Mouse (Mus musculus) heart, adult 2 months (tissue): Measurements from ENCODE around the gene Dpep1. TPM values are rescaled to one million over a fixed set of nuclear protein-coding genes. Genes with fewer than 3 reads are reported as not detected.

Experiments used
- DNase-seq, 2 experiments: peaks; one replicate each; pipeline ENCODE4 v3.0.0; 2021
- H3K27ac ChIP-seq: fragments of 200-600 bp; 2 replicates; pipeline ENCODE4 v1.8.1; 2022
- H3K27me3 ChIP-seq: fragments of 200-500 bp; 2 replicates; pipeline ENCODE4 v1.6.1; 2012; ENCODE audit warnings: mild to moderate bottlenecking, low read length, inconsistent platforms, mixed read lengths; ENCODE audit not compliant: control insufficient read depth, insufficient read depth
- H3K36me3 ChIP-seq: fragments of 200-500 bp; 2 replicates; pipeline ENCODE4 v1.6.1; 2012; ENCODE audit warnings: low read length, inconsistent platforms; ENCODE audit not compliant: control insufficient read depth, insufficient read depth
- H3K4me1 ChIP-seq: fragments of 200-500 bp; 2 replicates; pipeline ENCODE4 v1.6.1; 2011; ENCODE audit warnings: low read length; ENCODE audit not compliant: control insufficient read depth, insufficient read depth
- H3K4me3 ChIP-seq: fragments of 200-600 bp; 2 replicates; pipeline ENCODE4 v1.8.1; 2022
- H3K79me2 ChIP-seq: fragments of 200-500 bp; replicated peaks from 2 replicates; pipeline ENCODE4 v1.6.1; 2012; ENCODE audit warnings: mild to moderate bottlenecking, inconsistent platforms, low read length, moderate library complexity, mixed read lengths; ENCODE audit not compliant: control insufficient read depth, insufficient read depth
- H3K9ac ChIP-seq: fragments of 200-500 bp; 2 replicates; pipeline ENCODE4 v1.6.1; 2012; ENCODE audit warnings: low read depth, mild to moderate bottlenecking, control low read depth, inconsistent platforms, low read length, mixed read lengths
- CTCF ChIP-seq: fragments of 200-600 bp; IDR thresholded peaks from 2 replicates; pipeline ENCODE4 v1.8.1; 2022; ENCODE audit warnings: antibody characterized with exemption, mild to moderate bottlenecking, moderate library complexity
- EP300 ChIP-seq: fragments of 200-500 bp; IDR thresholded peaks from 2 replicates; pipeline ENCODE4 v1.6.1; 2011; ENCODE audit warnings: low read depth, low read length, control low read depth; ENCODE audit not compliant: insufficient read depth
- POLR2A ChIP-seq: fragments of 200-500 bp; IDR thresholded peaks from 2 replicates; pipeline ENCODE4 v1.6.1; 2011; ENCODE audit warnings: mild to moderate bottlenecking, low read depth, low read length, control low read depth; ENCODE audit not compliant: insufficient read depth
- WGBS: fragments of 180-500 bp; shearing (Covaris S2); methylation state at CpG from one replicate; pipeline ENCODE4 v1.1.7; 2018; 5-methylcytosine and 5-hydroxymethylcytosine counted together
- intact Hi-C: fragments of 180-260 bp; cut with DNase I; formaldehyde crosslinking; loops from one replicate; pipeline ENCODE4 v1.15.1; 2025
- polyA plus RNA-seq: library from polyadenylated mRNA; depleted of rRNA; stranded (reverse); fragments of >200 nt; gene quantifications from 2 replicates; pipeline ENCODE4 v1.2.3, GENCODE M21; 2012
- total RNA-seq, 2 experiments: library from RNA; stranded (reverse); gene quantifications; 2 replicates each; pipeline ENCODE4 v1.2.3; 2021

Dpep1 gene
- total and polyA plus RNA-seq, 3 experiments, result 35.4 to 80.1 (median 55.0) TPM

- peaks cover 6% of the 10 kb centered on the region for H3K4me1 ChIP-seq
- no peak overlapping the region for H3K9ac ChIP-seq
- WGBS, result 66% methylated on average over 6 of the region's 6 CpGs
- no peak overlapping the region; the same call in 1 of the 2 replicates for H3K27ac ChIP-seq
- no peaks in the 10 kb centered on the region for H3K36me3 ChIP-seq
- intact Hi-C loops, result loop anchor here (5.0 kb wide), 1 partner anchor 42 kb away; the partner anchor contains the start of gene Dpep1
- no peak overlapping the region for H3K4me3 ChIP-seq
- TF ChIP-seq CTCF (peak; percentile 64), POLR2A (no peak)
- no peaks in the 10 kb centered on the region for H3K79me2 ChIP-seq
- DNase-seq, result peak; percentile 54 to 55
- no peaks in the 10 kb centered on the region for H3K27me3 ChIP-seq
Measured at GRCm38 (mm10) chr8:123145279-123145678, 40.8 kb upstream of the Dpep1 start.

DNA sequence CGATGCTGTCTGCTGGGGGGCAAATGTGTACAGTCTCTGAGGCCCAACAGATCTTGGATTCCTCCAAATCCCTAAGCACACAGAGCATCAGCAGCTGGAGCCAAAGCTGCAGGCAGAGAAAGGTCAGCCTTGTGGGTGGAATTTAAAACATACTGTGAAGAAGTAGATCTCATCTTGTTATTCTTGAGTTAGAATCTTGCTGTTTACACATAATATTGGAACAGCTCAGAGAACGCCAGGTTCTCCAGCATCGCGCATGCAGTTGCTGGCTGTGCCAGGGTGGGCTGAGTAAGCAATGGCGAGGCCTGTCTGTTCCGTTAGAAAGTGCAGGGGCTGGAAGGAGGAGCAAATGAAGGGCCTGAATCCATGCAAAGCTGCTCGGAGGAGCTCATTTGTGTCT, 39.7 kb upstream of the Dpep1 start:
- TF ChIP-seq EP300 (no peak), POLR2A (peak; percentile 23; the same call in 1 of the 2 replicates)
- H3K9ac ChIP-seq, result no peak overlapping the region
- intact Hi-C loops, result loop anchor here (5.0 kb wide), 1 partner anchor 41 kb away; the partner anchor contains the start of gene Dpep1
- 82% methylated on average over 7 of the region's 7 CpGs for WGBS
- H3K4me3 ChIP-seq, result no peak overlapping the region
- DNase-seq, result peak in 1 of 2 experiments; percentile 44
- no peaks in the 10 kb centered on the region for H3K36me3 ChIP-seq
- peaks cover 8% of the 10 kb centered on the region for H3K4me1 ChIP-seq
- H3K27ac ChIP-seq, result no peak overlapping the region; the same call in 1 of the 2 replicates
- H3K27me3 ChIP-seq, result no peaks in the 10 kb centered on the region
- no peaks in the 10 kb centered on the region for H3K79me2 ChIP-seq

- Histone ChIP-seq H3K4me1 (peaks cover 2% of the 10 kb centered on the region), H3K36me3 (no peaks in the 10 kb centered on the region), H3K4me3 (no peak overlapping the region), H3K27me3 (no peaks in the 10 kb centered on the region), H3K79me2 (no peaks in the 10 kb centered on the region), H3K9ac (no peak overlapping the region), H3K27ac (peak overlapping the region; percentile 17; the same call in 1 of the 2 replicates)
- WGBS, result 31% methylated on average over 9 of the region's 9 CpGs
- TF ChIP-seq EP300, result no peak
- no peak for TF ChIP-seq POLR2A
- TF ChIP-seq CTCF, result no peak
- intact Hi-C loops, result no loop called here
- no peak for DNase-seq
Measured at GRCm38 (mm10) chr8:123150737-123151171, 35.3 kb upstream of the Dpep1 start.

DNA sequence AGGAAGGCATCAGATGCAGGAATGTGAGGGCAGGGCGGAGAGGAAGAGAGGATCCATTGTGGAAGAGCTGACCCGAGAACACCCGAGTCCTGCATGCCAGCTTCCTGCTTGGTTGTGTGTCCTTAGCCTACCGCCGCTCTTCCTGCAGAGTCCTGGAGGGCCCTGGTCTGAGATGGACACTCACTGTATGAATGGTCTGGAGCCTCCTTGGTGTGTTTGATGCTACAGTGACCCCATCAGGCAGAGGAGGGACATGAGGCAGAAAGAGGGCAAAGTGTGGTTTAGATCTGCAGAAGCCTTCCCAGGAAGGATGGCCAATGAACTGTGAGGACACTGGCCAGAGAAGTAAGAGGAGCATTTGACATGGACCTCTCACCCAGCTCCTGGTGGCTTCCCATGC, 30.9 kb upstream of the Dpep1 start:
- H3K4me3 ChIP-seq, result no peak overlapping the region
- H3K27ac ChIP-seq, result no peak overlapping the region
- H3K79me2 ChIP-seq, result no peaks in the 10 kb centered on the region
- H3K27me3 ChIP-seq, result no peaks in the 10 kb centered on the region
- intact Hi-C loops, result loop anchor here (2.0 kb wide), 1 partner anchor 44 kb away; no protein-coding TSS in a partner anchor
- H3K36me3 ChIP-seq, result no peaks in the 10 kb centered on the region
- H3K4me1 ChIP-seq, result peaks cover 3% of the 10 kb centered on the region
- peak in 1 of 2 experiments; percentile 39 for DNase-seq
- no peak overlapping the region for H3K9ac ChIP-seq
- 44% methylated on average over 5 of the region's 5 CpGs for WGBS
- TF ChIP-seq CTCF (peak; percentile 66), EP300 (no peak), POLR2A (no peak)

DNA sequence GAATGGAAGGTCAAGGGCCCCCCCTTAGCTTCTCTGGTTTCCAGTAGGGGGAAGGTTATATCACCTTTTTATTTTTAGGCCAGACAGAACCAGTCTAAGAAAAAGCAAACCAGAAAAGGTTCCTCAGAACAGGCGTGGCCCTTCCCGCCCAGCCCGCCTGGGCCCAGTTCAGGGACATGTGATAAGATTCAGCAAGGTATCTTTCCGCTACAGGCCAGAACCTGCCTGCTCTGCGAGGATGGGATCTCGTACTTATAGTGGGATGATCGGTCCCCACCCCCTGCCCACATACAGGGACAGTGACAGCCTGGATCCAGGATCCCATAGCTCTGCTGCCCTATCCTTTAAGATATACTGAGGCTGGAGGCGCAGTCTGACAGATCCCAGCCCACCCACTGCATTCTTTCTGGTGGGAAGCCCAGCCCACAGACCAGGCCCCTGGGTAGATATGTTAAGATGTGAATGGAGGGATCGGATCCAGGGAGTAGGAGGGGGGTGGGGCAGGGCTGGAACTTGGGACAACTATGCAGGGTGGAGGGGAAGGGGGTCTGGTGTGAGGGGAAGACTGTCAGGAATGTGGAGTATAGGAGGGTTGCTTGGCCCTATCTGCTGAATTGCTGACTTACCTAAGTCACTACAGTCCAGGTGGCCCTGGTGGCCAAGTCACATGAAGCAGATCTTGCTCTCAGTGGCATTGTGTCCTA, 29.8 kb upstream of the Dpep1 start:
- Histone ChIP-seq H3K4me1 (peaks cover 2% of the 10 kb centered on the region), H3K79me2 (no peaks in the 10 kb centered on the region), H3K27me3 (no peaks in the 10 kb centered on the region), H3K27ac (no peak overlapping the region), H3K4me3 (no peak overlapping the region), H3K9ac (no peak overlapping the region), H3K36me3 (no peaks in the 10 kb centered on the region)
- no peak for TF ChIP-seq POLR2A
- no peak for TF ChIP-seq CTCF
- TF ChIP-seq EP300, result no peak
- intact Hi-C loops, result no loop called here
- WGBS, result 79% methylated on average over 9 of the region's 9 CpGs
- no peak for DNase-seq

GRCm38 (mm10) chr8:123157888-123158465, 28.1 kb upstream of the Dpep1 start, which contains the start of gene Sult5a1:
Sult5a1 (minus strand) TSS chr8:123158315.
- 45% methylated on average over 13 of the region's 13 CpGs for WGBS
- no peak for DNase-seq
- Histone ChIP-seq H3K4me3 (no peak within 1 kb of the TSS), H3K27ac (no peak within 1 kb of the TSS), H3K36me3 (no peaks in the 10 kb centered on the region), H3K4me1 (peaks cover 1% of the 10 kb centered on the region; the same call in 1 of the 2 replicates), H3K27me3 (no peaks in the 10 kb centered on the region), H3K9ac (no peak within 1 kb of the TSS), H3K79me2 (no peaks in the 10 kb centered on the region)
- intact Hi-C loops, result no loop called here
- TF ChIP-seq POLR2A, result no peak
- 0 out of 2 replicates have a peak, but pooled peaks have one; percentile 4 for TF ChIP-seq CTCF
